Mouse (Mus musculus) left cerebral cortex, postnatal 36 days (tissue): ENCODE measurements at regions not wholly inside any gene's neighbourhood (a gene's known extent, or its start where the extent isn't known, plus 50 kb on each side); places are given as distances from the start of the nearest gene placed in this dataset.

Experiments used
- DNase-seq, 2 experiments: peaks; one replicate each; pipeline ENCODE4 v3.0.0; 2021 to 2022; ENCODE audit warnings: low spot score in 2 of 2, mixed read lengths in 1 of 2
- intact Hi-C: fragments of 180-260 bp; cut with DNase I; formaldehyde crosslinking; loops from one replicate; pipeline ENCODE4 v1.15.1; 2025

DNA sequence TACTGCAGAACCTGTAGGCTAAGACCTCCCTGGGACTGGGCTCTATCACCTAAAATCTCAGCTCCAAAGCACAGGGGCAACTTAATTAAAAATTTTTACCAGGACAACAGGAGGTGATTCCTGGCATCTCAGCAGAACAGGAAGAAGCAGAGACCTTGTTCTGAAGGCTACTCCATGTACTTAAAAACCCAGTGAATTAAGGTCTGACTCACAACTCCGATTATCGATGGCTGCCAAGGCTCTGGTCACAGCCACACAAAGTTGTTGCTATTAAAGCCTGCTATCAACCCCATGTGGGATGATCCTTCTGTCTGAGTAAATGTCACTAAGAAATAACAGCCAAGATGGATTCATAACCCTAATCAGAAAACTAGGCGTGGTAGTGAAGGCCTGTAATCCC lies 202.3 kb upstream of the Camk1g start:
- no peak for DNase-seq
- intact Hi-C loops: no loop called here

DNA sequence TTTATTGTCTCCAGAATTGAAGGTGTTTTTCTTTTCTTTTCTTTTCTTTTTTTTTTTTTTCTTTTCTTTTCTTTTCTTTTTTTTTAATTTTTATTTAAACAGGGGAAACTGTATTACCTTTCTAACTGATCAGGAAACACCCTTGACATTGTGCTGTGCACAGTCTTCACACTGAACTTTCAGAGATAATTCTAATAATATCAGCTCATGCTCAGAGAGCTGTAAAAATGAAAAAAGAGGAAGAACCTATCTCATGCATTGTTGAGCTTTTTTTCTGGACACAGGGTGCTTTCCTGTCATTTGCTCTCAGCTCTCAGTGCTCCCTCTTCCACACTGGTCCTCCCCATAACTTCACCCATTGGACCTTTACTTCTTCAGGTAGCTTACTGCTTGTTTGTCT lies 201.0 kb upstream of the Camk1g start:
- intact Hi-C loops: no loop called here

DNA sequence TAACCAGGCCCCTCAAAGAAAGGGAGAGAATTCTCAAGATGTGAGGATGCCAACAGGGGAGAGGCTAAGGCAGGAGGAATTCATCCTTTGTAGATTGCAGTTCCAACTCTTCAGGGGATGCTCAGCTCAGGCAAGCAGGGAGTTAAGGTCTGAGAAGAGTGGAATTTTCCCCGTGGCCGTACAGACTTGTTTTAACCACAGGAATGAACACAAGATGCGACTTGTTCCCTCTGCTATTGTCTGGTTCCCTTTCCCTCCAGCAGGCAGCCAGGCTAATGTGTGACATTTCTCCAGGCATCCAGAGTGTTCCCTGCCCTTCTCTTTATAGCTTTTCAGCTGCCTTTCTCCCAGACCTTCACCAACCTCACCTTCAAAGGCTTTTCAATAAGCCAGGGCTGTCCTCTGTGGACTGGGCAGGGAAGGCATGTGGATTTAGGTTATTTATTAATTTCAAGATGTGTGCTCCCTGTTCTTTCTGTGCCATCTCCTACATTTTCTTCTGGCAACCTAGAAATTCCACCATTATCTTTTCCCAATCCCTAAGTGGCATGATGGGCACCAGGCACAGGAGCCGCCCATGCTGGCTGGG lies 198.6 kb upstream of the Camk1g start:
- no peak for DNase-seq
- intact Hi-C loops: no loop called here

More for the DNA sequence above, 201.0 kb upstream of the Camk1g start:
- DNase-seq: no peak

DNA sequence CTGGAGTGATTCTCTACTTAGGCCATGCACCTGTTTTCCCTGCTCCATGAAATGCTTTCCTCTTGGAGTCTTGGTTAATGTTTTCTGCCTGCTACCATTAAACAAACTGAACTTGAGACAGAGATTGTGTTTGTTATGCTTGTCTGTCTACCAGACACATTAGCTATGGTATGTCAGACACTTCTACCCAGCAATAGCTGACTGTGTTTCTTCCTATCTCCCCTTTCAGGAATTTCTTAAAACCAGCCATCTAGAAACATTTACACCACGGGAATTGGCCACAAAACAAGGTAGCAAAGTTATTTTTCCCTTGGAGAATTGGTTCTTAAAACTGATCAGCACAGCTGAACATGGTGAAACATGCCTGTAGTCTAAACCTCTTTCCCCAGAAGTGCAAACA lies 197.1 kb upstream of the Camk1g start:
- intact Hi-C loops: no loop called here

DNA sequence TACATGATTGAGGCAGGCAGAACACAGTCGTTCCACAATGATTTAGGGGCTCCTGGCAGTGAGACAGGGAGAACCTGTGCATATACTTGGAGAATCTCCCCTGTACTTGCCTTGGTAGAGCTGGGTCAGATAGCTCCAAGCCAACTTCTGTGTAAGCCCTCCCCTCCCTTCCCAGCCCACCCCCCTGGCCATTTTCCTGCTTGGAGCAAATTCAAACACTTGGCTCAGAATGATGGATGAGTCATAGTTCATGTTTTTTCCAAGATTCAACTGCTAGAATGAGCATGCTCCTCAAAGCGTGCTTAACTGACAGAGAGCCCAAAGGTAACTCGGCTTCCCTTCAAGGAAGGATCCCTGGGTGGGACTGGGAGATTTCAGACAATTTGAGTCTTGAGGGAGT lies 194.1 kb upstream of the Camk1g start:
- no peak for DNase-seq
- intact Hi-C loops: no loop called here

More for the DNA sequence above, 197.1 kb upstream of the Camk1g start:
- DNase-seq: no peak

DNA sequence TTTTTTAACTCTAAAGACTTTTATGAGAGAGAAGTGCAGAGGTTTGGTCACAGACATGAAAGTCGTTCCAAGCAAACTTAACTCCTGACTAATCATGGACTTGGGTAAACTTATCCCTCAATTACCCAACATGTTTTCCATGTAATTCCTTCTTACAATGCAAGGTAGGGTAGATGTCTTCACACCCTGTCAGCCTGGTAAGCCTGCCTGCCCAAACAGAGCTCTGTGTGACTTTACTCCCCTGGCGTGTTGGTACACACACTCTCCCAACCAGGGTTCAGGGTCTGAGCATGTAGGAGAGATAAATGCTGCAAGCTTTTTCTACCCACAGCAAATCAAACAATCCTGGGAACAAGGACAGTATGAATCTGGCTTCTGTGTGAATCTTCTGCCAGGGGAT lies 192.1 kb upstream of the Camk1g start:
- DNase-seq: no peak
- intact Hi-C loops: no loop called here

DNA sequence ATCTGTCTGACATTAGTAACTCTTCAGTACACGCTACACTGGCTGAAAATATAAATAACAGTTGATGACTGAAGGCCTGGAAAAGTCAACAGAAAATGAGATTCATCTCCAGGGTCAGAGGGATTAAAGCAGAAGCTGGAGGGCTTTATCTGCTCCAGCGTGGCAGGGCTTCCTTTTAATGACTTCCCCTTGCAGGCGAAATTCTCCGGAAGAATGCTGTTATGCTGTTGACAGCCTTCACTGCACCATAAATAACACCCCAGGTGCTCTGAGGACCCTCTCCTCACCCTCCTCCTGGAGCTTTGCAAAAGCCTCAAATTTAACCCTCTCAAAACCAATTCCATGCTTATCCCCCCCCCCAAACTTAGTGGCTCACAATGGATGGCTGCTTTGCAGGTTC lies 188.0 kb upstream of the Camk1g start:
- DNase-seq: no peak
- intact Hi-C loops: no loop called here

DNA sequence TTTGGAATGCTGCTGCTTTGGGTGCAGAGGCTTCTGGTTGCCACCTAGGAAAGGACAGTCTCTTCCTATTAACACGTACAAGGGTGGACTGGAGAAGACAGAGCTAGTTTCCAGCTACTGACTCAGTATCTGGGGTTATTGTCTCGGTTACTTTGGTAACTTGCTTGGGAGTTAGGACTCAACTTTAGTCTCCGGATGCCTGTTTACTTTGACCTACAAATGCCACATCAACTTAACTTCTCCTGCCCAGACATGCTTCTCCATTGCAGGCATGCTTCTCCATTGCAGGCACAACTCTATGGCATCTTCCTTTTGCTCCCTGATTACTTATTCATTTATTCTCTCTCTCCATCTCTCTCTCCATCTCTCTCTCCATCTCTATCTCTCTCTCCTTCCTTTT lies 184.6 kb upstream of the Camk1g start:
- DNase-seq: no peak
- intact Hi-C loops: no loop called here

DNA sequence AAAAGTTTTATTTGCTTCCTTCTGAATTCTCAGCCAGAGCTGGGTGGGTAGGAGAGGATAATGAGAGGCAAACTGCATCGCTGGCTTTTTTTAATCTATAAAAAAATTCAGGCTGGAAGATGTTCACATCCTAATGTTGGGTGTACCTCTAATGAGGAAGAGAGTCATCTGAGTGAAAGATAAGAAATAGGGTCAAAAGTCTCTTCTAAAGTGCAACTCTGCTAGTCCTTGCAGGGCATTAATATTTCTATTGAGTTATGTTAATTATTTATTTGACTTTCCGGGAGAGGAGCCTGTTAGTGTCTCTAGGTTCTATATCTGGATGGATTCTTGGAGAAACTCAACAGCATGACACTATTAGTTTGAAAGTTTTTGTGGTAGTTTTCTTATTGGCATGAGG lies 182.2 kb upstream of the Camk1g start:
- DNase-seq: no peak
- intact Hi-C loops: no loop called here

DNA sequence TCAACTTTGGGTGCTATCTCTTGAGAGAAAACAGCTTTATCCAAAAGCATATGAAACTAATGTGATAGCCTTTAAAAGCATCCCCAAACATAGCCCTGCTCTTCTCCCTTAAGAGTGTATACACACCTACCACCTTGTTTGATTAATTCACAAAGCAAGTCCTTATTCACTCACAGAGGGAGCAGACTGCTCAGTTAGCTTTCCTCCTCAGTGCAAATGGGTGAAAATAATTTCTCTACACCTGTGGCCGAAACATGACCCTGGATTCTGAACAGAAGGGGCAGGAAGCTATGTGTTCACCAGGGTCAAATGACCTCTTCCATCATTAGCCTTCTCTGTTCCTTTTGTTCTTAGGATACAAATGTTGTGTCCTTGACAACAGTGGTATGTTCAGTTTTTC lies 181.2 kb upstream of the Camk1g start:
- intact Hi-C loops: no loop called here
- DNase-seq: no peak

DNA sequence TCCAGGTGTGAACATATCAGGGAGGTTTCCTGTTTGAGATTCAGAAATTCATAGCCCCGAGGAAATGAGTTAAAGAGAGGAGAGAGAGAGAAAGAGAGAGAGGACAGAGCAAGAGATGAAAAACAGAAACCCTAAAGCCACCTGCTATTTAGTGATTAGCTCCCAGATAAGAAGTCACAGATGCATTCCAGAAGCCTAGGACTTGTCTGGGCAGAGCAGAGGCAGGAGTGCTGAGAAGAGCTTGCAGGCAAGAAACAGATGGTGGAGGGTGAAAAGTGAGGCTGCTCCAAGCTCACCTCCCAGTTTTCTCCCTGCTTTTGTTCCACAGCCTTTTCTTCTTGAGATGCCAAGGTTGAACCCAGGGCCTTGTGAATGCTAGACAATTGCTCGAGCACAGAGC lies 180.7 kb upstream of the Camk1g start:
- DNase-seq: no peak
- intact Hi-C loops: no loop called here

DNA sequence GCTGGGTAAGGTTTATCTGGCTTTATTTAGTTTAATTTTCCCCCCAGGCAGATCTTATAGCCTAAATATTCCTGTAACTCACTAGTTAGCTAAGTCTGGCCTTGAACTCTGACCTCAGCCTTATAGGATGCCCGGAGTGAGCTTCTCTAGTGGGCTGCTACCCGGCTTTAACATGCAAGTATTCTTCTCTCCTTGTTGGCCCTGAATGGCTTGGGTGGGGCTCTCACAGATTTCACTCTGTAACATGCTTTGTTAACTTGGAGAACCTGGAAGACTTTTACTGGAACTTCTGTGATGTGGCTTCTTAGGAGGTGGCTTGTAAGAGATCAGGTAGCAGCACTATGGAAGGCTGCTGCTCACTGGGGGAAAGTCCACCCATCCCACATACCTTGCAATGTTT lies 177.3 kb upstream of the Camk1g start:
- no peak for DNase-seq
- intact Hi-C loops: no loop called here

DNA sequence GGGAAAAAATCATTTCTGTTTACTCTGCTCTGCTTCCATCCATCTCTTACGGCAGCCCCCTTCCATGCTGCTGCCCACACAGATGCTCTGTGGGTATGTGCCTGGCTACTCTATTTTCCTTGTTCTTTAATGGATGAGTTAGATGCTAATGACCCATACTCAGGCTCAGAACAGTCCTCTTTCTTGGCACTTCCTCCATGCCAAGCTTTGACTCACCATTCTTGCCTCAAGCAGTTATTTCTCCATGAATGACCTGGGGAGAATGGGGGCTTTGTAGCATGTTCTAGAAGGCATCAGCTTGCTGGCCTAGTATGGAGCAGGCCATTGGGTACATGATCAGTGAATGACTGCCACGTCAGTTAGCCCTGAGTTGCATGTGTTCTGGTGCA lies 175.9 kb upstream of the Camk1g start:
- no peak for DNase-seq
- intact Hi-C loops: no loop called here

DNA sequence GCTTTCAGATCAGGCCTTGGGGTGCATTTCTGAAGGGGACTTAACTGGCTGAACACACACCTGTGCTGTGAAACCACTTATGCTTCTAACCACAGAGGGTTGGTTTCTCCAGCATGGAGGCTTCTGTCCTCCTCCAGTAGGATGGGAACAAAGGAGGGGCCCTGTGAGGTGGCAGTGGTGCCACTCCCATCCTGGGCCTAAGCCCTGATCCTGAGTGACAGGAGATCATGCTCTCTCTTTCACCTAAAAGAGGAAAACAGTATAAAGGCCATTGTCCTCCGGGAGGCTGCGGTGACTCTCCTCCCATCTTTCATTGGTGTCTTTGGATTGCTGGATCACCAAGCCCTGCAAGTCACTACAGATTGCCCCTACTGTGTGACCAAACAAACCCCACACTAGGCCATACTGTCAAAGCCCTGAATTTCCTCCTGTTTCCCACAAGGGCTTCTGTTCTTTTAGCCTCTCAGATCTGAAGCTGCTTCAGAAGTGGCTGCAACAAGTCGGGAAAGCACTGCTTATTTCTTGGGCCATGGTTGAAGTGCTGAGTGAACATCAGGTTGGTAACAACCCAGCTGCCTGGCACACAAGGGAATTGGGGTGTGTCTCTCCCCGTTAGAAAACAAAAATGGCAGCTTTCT lies 175.4 kb upstream of the Camk1g start:
- intact Hi-C loops: no loop called here
- DNase-seq: no peak

DNA sequence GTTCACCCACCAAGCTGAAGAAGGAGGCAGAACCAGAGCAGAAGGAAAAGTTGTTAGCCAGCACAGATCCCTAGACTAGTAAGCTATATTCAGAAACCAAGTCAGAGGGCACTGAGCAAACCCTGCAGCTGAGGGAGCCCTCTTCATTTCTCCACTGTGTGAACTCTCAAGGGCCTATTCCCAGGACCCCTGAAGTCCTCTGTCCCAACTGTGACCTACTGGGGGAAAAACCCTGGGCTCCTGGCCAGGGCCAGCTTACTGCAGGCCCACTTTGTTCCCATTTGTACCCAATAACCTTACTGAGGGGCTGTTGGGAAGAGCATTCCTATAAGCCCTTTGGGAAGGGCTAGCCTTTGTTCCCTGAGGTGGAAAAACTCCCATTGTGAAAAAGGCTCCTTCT lies 174.7 kb upstream of the Camk1g start:
- DNase-seq: no peak
- intact Hi-C loops: no loop called here

DNA sequence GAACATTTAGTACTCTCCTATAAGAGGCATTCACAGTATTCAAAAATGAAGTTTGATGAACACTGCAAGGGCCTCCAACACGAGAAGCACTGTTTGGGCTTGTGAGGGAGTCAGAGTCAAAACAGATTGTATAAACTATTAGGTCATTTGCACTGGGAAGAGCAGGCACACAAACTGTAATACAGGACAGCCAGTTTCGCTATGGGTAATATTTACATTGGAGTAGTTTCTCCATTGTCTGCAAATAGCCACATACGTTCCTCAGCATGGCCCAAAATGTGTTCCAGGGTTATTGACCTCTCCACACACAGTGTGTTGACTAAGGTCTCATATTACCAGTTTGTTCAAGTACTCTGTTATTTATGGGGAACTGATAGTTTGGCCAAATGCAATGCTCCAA lies 173.7 kb upstream of the Camk1g start:
- intact Hi-C loops: no loop called here
- no peak for DNase-seq

DNA sequence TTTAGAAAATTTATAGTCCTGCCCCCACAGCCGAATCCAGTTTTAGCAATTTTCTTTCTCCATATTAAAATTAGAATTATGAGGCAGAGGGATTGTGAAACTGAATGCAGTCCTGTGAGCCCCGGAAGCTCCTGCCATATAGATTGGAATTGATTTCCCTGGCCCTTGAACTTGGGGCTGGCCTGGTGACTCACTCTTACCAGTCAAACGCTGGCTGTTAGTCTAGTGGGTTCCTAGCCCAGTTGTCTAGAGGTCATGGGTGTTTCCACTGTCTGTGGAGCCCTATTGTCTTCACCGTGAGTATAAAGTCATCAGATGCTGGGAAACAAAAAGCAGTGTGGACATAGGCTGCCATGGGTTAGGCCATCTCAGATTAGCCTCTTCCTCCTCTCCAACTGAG lies 173.2 kb upstream of the Camk1g start:
- no peak for DNase-seq
- intact Hi-C loops: no loop called here

DNA sequence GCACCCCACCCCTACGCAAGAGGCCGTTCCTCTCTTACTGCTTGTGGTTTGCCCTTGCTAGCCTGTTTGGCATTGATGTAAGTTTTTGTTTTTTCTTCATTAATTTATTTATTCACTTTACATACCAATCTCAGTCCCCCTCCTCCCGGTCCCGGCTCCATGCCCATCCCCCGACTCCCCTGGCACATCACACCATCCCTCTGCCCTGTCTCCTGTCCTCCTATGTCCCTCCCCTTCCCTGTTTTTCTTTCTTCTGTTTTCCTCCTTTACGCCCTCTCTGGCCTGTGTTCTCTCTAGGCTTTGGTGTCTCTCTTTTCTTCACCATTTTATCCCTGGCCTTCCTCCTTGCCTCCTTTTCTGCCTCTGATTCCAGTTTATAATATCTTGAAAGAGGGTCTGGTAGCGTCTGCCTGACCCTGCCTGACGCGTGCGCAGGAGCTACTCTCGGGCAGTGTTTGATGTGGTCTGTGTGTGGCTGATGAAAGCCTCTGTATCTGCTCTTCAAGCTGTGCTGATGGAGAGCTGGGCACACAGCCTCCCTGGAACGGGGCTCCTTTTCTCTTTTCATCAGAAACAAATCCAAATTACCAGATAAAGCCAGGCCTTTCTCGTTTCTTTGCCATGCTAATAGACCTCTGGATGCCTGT lies 172.0 kb upstream of the Camk1g start:
- no peak for DNase-seq
- intact Hi-C loops: no loop called here

DNA sequence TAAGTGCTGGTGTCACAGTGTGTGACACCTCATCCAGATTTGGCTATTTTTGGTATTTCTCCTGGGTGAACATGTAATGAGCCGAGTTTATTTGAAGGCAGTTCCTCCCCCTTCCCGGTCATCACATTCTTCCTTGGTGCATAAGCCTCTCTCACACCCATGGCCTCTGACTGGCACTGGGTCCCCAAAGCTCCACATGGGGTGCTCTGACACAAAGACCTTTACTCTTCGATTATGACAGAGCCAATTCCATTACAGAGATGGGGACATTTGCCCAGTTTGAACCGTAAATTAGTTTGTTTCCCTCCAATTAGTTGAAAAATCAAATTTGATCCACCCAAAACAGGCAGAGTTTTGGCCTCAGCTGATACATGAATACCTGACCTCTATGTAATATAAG lies 171.2 kb upstream of the Camk1g start:
- intact Hi-C loops: no loop called here
- no peak for DNase-seq

DNA sequence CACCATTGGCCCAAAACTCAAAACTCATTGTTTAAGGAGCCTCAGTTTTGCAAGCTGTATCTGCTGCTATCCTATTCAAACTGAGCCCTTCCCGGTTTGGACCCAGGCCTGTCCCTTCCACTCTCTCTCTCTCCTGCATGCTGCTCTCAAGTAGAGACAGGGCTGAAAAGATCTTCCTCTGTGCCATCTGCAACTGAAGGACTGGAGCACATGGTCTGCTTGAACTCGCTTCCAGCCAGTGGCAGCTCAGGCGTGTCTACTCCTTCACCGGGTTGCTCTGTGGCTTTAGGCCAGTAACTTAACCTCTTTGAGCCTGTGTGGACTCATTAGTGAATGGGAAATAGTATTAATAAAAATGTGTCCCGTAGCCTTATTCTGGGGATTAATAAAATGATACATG lies 170.4 kb upstream of the Camk1g start:
- no peak for DNase-seq
- intact Hi-C loops: no loop called here

DNA sequence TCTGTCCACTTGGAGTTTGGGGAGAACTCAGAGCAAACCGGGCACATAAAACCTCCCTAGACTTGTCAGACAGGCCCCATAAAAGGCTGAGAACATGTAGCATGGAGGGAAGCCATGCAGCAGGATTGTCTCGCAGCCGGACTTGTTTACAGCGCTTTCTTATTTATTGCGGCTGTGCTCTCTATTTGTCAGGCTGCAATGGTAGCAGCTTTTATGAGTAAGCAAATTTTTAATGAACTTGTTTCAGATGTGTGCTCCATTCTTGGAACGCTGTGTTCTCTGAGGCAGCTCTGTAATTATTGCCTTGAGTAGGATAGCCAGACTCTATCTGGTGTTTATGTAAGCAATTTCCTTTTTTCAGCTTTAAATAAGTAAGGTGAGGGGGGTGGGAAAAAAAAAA lies 169.2 kb upstream of the Camk1g start:
- no peak for DNase-seq
- intact Hi-C loops: no loop called here

DNA sequence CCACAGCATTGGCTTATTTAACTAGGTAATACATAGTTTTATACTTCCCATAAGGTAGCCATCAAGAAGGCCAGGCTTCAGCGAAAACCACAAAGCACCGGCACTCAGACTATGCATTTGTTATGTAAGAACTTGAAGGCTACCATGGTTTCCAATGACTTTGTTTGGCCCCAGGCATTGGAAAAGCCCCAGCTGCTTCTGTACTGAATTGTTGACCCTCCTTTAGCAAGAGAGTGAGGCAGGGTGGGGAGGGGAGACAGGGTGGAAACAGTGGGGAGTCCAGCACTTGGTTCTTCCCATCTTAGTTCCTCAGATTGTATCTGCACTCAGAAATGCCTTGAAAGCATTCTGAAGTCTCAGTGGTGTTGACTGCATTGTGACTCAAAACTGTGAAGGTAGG lies 168.3 kb upstream of the Camk1g start:
- no peak for DNase-seq
- intact Hi-C loops: no loop called here
